Mouse (Mus musculus): ENCODE data around the gene Zfp651. TPM values are rescaled to one million over a fixed set of nuclear protein-coding genes. Genes with fewer than 3 reads are reported as not detected.

Gene Zfp651
- polyA plus RNA-seq, 1 experiment, result not detected

- Histone ChIP-seq H3K4me1 (ENCODE audit: control insufficient read depth, insufficient read depth, low read length) (no peaks in the 10 kb centered on the region), H3K4me3 (ENCODE audit: insufficient read depth, low read depth, low read length) (no peak overlapping the region), H3K27ac (ENCODE audit: insufficient read depth, low read depth, low read length) (no peak overlapping the region)
- no peak for TF ChIP-seq POLR2A (IDR thresholded peaks at IDR 0.05; ENCODE audit: insufficient read depth, low read depth, low read length)
- no peak for TF ChIP-seq CTCF (IDR thresholded peaks at IDR 0.05; ENCODE audit: insufficient read depth, low read depth, low read length)
- WGBS, result 49% methylated on average over 6 of the region's 6 CpGs
These were observed 18.6 kb upstream of the Zfp651 start for GRCm38 (mm10) chr9:121740490-121740889.

GRCm38 (mm10) chr9:121741168-121741567 lies 18.0 kb upstream of the Zfp651 start:
- WGBS, result 88% methylated on average over 3 of the region's 3 CpGs
- no peaks in the 10 kb centered on the region for H3K4me1 ChIP-seq (ENCODE audit: control insufficient read depth, insufficient read depth, low read length)
- no peak overlapping the region for H3K27ac ChIP-seq (ENCODE audit: insufficient read depth, low read depth, low read length)
- no peak overlapping the region for H3K4me3 ChIP-seq (ENCODE audit: insufficient read depth, low read depth, low read length)
- TF ChIP-seq CTCF (IDR thresholded peaks at IDR 0.05; ENCODE audit: insufficient read depth, low read depth, low read length), result no peak
- TF ChIP-seq POLR2A (IDR thresholded peaks at IDR 0.05; ENCODE audit: insufficient read depth, low read depth, low read length), result no peak

GRCm38 (mm10) chr9:121744051-121744450 lies 15.1 kb upstream of the Zfp651 start:
- no peaks in the 10 kb centered on the region for H3K4me1 ChIP-seq (ENCODE audit: control insufficient read depth, insufficient read depth, low read length)
- TF ChIP-seq POLR2A (IDR thresholded peaks at IDR 0.05; ENCODE audit: insufficient read depth, low read depth, low read length) (no peak), CTCF (IDR thresholded peaks at IDR 0.05; ENCODE audit: insufficient read depth, low read depth, low read length) (no peak)
- WGBS, result 89% methylated on average over 8 of the region's 8 CpGs

DNA sequence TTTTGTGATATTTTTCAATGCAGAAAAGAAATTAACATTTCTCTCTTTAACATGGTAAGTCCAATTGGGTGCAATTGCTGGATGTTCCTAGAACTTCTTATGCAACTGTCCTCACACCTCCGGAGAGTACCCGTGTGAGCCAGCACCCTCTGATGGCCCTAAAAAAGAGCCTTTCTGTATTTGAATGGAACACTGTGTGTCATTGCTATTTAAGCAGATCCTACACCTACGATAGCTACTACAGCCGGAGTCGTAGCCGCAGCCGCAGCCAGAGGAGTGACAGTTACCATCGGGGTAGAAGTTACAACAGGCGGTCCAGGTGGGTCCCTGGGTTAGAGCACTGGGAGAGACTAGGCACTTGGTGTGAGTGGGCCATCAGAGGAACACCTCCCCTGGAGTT lies 6.4 kb upstream of the Zfp651 start:
- H3K4me3 ChIP-seq (ENCODE audit: insufficient read depth, low read depth, low read length), result no peak overlapping the region
- 85% methylated on average over 9 of the region's 9 CpGs for WGBS
- TF ChIP-seq CTCF (IDR thresholded peaks at IDR 0.05; ENCODE audit: insufficient read depth, low read depth, low read length) (no peak), POLR2A (IDR thresholded peaks at IDR 0.05; ENCODE audit: insufficient read depth, low read depth, low read length) (no peak)
- no peak overlapping the region for H3K27ac ChIP-seq (ENCODE audit: insufficient read depth, low read depth, low read length)
- H3K4me1 ChIP-seq (ENCODE audit: control insufficient read depth, insufficient read depth, low read length), result peaks cover 5% of the 10 kb centered on the region

More at GRCm38 (mm10) chr9:121744051-121744450, 15.1 kb upstream of the Zfp651 start:
- no peak overlapping the region for H3K27ac ChIP-seq (ENCODE audit: insufficient read depth, low read depth, low read length)
- no peak overlapping the region for H3K4me3 ChIP-seq (ENCODE audit: insufficient read depth, low read depth, low read length)

GRCm38 (mm10) chr9:121754624-121755023 lies 4.5 kb upstream of the Zfp651 start:
- H3K4me3 ChIP-seq (ENCODE audit: insufficient read depth, low read depth, low read length), result no peak overlapping the region
- WGBS, result 83% methylated on average over 3 of the region's 3 CpGs
- peaks cover 17% of the 10 kb centered on the region for H3K4me1 ChIP-seq (ENCODE audit: control insufficient read depth, insufficient read depth, low read length)
- no peak overlapping the region for H3K27ac ChIP-seq (ENCODE audit: insufficient read depth, low read depth, low read length)
- no peak for TF ChIP-seq POLR2A (IDR thresholded peaks at IDR 0.05; ENCODE audit: insufficient read depth, low read depth, low read length)
- no peak for TF ChIP-seq CTCF (IDR thresholded peaks at IDR 0.05; ENCODE audit: insufficient read depth, low read depth, low read length)

DNA sequence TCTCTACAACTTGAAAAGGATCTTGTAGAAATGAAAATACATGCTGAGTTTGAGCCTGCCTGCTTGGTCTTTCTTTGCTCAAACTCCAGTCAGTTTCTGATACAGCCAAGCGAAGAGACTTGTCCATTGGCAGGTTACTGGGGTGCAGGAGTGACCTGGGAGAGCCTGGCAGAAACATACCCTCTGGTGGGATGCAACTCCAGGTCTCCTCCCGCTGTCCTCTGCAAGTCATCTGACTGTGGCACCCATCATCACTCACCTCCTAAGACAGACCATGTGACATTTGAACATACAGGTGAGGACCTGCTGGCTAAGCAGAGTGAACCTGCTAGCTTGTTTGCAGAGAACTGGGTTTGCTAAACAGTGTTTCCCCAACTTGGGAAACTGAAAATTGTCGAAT lies 2.3 kb upstream of the Zfp651 start:
- WGBS, result 78% methylated on average over 3 of the region's 3 CpGs
- Histone ChIP-seq H3K27ac (ENCODE audit: insufficient read depth, low read depth, low read length) (no peak overlapping the region), H3K4me3 (ENCODE audit: insufficient read depth, low read depth, low read length) (no peak overlapping the region), H3K4me1 (ENCODE audit: control insufficient read depth, insufficient read depth, low read length) (peaks cover 30% of the 10 kb centered on the region)
- TF ChIP-seq CTCF (IDR thresholded peaks at IDR 0.05; ENCODE audit: insufficient read depth, low read depth, low read length) (no peak), POLR2A (IDR thresholded peaks at IDR 0.05; ENCODE audit: insufficient read depth, low read depth, low read length) (no peak)

- H3K27ac ChIP-seq (ENCODE audit: insufficient read depth, low read depth, low read length), result peak overlapping the region; percentile 24; the same call in 1 of the 2 replicates
- peaks cover 37% of the 10 kb centered on the region for H3K4me1 ChIP-seq (ENCODE audit: control insufficient read depth, insufficient read depth, low read length)
- WGBS, result 13% methylated on average over 3 of the region's 3 CpGs
- no peak overlapping the region for H3K4me3 ChIP-seq (ENCODE audit: insufficient read depth, low read depth, low read length)
- TF ChIP-seq CTCF (IDR thresholded peaks at IDR 0.05; ENCODE audit: insufficient read depth, low read depth, low read length) (no peak), POLR2A (IDR thresholded peaks at IDR 0.05; ENCODE audit: insufficient read depth, low read depth, low read length) (no peak)
These were observed 1.7 kb upstream of the Zfp651 start for GRCm38 (mm10) chr9:121757432-121757831.

DNA sequence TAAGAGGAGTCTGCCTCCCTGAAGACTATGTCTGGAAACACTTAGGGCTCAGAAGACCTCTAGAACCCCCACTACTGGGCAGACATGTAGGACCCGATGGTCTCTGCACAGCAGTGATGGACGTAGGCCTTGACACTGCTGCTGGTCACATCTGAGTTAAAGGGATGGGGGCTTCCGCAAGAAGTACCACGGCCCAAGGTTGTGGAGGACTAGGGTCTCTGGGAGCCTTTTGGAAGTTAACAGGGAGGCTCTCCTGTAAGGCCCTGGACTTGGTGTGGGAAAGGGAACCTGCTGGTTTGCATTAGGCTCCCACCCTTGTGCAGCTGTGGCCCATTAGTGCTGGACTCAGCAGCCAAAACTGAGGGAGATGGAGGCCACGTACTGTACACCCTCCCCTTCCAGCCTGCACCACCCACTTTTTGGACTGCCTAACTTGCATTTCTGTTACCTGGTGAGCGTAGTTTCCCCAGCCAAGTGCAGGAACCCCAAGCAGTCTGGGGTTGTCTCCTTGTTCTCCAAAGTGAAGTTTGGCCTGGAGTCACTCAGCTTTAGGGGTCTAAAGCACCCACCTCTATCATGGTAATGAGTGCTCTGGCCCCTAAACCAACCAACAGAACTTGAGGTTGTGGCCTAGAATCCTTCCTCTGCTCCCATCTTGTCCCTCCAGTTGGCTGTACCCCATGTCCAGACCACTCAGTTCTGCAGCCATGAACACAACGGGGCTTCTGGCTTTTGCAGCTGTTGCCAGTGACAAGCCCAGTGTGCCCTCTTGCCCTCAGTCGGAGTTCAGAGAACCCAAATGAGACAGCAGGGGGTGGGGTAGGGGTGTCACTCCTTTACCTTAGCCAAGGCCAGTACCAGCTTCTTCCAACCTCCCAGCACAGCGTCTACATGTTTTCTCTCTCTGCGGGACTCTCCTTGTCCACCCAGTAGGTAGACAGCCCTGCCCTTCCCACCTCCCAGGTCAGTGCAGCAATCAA lies 1.0 kb upstream of the Zfp651 start:
- whole genome bisulfite sequencing, result 49% methylated on average over 10 of the region's 10 CpGs
- H3K4me1 ChIP-seq (ENCODE audit: control insufficient read depth, insufficient read depth, low read length), result peaks cover 44% of the 10 kb centered on the region
- TF ChIP-seq CTCF (IDR thresholded peaks at IDR 0.05; ENCODE audit: insufficient read depth, low read depth, low read length), result no peak
- TF ChIP-seq POLR2A (IDR thresholded peaks at IDR 0.05; ENCODE audit: insufficient read depth, low read depth, low read length), result no peak
- peak overlapping the region; percentile 36 for H3K27ac ChIP-seq (ENCODE audit: insufficient read depth, low read depth, low read length)
- H3K4me3 ChIP-seq (ENCODE audit: insufficient read depth, low read depth, low read length), result peak overlapping the region; percentile 95
